Mouse (Mus musculus): ENCODE measurements around the gene Rpa1. TPM values are rescaled to one million over a fixed set of nuclear protein-coding genes. Genes with fewer than 3 reads are reported as not detected.

Rpa1 gene
- polyA plus RNA-seq, 1 experiment from 2014 or later: 44.7 TPM

DNA sequence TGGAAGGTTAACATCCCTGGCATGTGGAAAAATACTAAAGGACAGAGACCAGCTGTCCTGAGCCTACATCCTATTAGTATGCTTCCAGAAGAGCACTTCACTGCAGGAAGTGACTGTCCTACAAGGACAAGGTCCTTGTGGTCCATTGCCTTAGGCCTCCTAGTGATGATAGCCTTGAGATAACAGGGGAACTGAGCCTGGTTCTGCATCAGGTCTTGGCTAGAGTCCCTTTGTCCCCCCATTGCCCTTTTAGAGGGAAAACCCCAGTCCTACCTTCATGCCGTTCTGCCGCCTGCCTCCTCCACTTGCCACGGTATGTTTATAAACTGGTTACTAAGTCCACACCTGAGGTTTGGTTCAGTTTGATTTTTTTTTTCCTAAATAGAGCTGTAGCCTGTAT is 85.9 kb downstream of the Rpa1 start:
- WGBS: 82% methylated on average over 3 of the region's 3 CpGs
- H3K4me1 ChIP-seq (ENCODE audit: insufficient read depth, low read depth, low read length): no peaks in the 10 kb centered on the region

DNA sequence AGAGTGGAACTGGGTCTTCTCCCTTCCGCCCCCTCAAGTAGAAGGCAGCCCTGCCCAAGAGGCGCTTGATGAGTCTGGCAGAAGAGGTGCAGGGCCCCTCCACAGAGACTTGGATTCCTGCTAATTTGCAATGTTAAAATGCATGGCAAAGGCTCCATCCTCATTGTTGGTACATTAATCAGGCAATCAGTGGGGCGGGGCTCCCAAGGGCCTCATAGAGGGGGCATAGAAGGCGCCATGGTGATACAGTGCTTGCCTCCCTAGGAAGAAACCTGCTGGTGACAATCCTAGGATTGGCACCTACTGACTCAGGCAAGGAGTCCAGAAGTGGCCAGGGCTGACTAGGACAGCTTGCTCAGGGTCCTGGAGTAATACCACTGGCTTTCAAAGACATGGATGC is 86.4 kb downstream of the Rpa1 start:
- DNase-seq (ENCODE audit: low spot score) (no peak), ATAC-seq (no peak)
- Histone ChIP-seq H3K9ac (replicated peaks; ENCODE audit: low read depth) (no peak overlapping the region), H3K9me3 (ENCODE audit: low read length) (no peaks in the 10 kb centered on the region), H3K27ac (ENCODE audit: low read length) (no peak overlapping the region), H3K4me2 (replicated peaks; ENCODE audit: low read depth, low read length) (no peak overlapping the region), H3K4me1 (ENCODE audit: insufficient read depth, low read depth, low read length) (no peaks in the 10 kb centered on the region), H3K4me3 (ENCODE audit: low read depth, low read length) (no peak overlapping the region), H3K27me3 (replicated peaks; ENCODE audit: insufficient read depth, low read length) (no peaks in the 10 kb centered on the region), H3K36me3 (ENCODE audit: insufficient read depth, low read length) (no peaks in the 10 kb centered on the region)
- TF ChIP-seq EP300 (IDR thresholded peaks at IDR 0.05): no peak
- no peak for TF ChIP-seq CTCF (IDR thresholded peaks at IDR 0.05)
- 87% methylated on average over 4 of the region's 4 CpGs for WGBS

More for the DNA sequence above, 85.9 kb downstream of the Rpa1 start:
- Histone ChIP-seq H3K4me2 (replicated peaks; ENCODE audit: low read depth, low read length) (no peak overlapping the region), H3K4me3 (ENCODE audit: low read depth, low read length) (no peak overlapping the region), H3K9ac (replicated peaks; ENCODE audit: low read depth) (no peak overlapping the region), H3K27ac (ENCODE audit: low read length) (no peak overlapping the region), H3K27me3 (replicated peaks; ENCODE audit: insufficient read depth, low read length) (no peaks in the 10 kb centered on the region), H3K36me3 (ENCODE audit: insufficient read depth, low read length) (no peaks in the 10 kb centered on the region), H3K9me3 (ENCODE audit: low read length) (no peaks in the 10 kb centered on the region)
- no peak for TF ChIP-seq EP300 (IDR thresholded peaks at IDR 0.05)
- no peak for TF ChIP-seq CTCF (IDR thresholded peaks at IDR 0.05)
- DNase-seq (ENCODE audit: low spot score): no peak
- ATAC-seq: no peak

DNA sequence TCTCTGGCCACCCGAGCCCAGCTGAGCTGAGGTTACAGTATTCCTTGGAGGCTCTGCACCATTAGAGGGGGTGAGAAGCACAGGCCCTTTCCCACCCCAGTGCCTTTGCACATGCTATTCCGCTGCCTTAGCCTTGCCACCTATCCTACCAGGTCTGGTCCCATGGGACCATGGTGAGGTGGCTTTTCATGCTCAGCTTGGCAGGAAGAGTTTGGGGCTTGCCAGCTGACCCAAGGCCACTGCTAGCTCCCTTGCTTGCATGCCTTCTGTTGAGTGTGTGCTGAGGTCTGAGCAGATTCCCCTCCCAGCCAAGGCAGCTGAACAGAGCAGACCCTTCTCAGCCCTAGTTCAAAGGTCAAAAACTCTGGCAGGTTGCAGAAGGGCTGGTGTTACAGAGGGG is 87.1 kb downstream of the Rpa1 start:
- Histone ChIP-seq H3K4me1 (ENCODE audit: insufficient read depth, low read depth, low read length) (no peaks in the 10 kb centered on the region), H3K36me3 (ENCODE audit: insufficient read depth, low read length) (no peaks in the 10 kb centered on the region), H3K27me3 (replicated peaks; ENCODE audit: insufficient read depth, low read length) (no peaks in the 10 kb centered on the region), H3K9me3 (ENCODE audit: low read length) (no peaks in the 10 kb centered on the region), H3K27ac (ENCODE audit: low read length) (no peak overlapping the region), H3K4me2 (replicated peaks; ENCODE audit: low read depth, low read length) (no peak overlapping the region), H3K9ac (replicated peaks; ENCODE audit: low read depth) (no peak overlapping the region), H3K4me3 (ENCODE audit: low read depth, low read length) (no peak overlapping the region)
- DNase-seq (ENCODE audit: low spot score): no peak
- TF ChIP-seq CTCF (IDR thresholded peaks at IDR 0.05) (no peak), EP300 (IDR thresholded peaks at IDR 0.05) (no peak)
- 88% methylated on average over 2 of the region's 2 CpGs for WGBS
- no peak for ATAC-seq

GRCm38 (mm10) chr11:75259996-75260561 is 88.0 kb downstream of the Rpa1 start:
- 57% methylated on average over 10 of the region's 10 CpGs for WGBS
- H3K4me1 ChIP-seq (ENCODE audit: insufficient read depth, low read depth, low read length): peaks cover under 1% of the 10 kb centered on the region; the same call in 1 of the 2 replicates
- no peaks in the 10 kb centered on the region for H3K27me3 ChIP-seq (replicated peaks; ENCODE audit: insufficient read depth, low read length)
- ATAC-seq: peak; percentile 20; the same call in 1 of the 2 replicates
- TF ChIP-seq EP300 (IDR thresholded peaks at IDR 0.05) (no peak), CTCF (IDR thresholded peaks at IDR 0.05) (no peak)
- no peak overlapping the region for H3K27ac ChIP-seq (ENCODE audit: low read length)
- no peak for DNase-seq (ENCODE audit: low spot score)
- H3K36me3 ChIP-seq (ENCODE audit: insufficient read depth, low read length): no peaks in the 10 kb centered on the region
- no peak overlapping the region for H3K9ac ChIP-seq (replicated peaks; ENCODE audit: low read depth)
- no peaks in the 10 kb centered on the region for H3K9me3 ChIP-seq (ENCODE audit: low read length)
- no peak overlapping the region for H3K4me2 ChIP-seq (replicated peaks; ENCODE audit: low read depth, low read length)
- no peak overlapping the region for H3K4me3 ChIP-seq (ENCODE audit: low read depth, low read length)

GRCm38 (mm10) chr11:75259416-75259815 is 88.7 kb downstream of the Rpa1 start:
- peaks cover 5% of the 10 kb centered on the region; the same call in 1 of the 2 replicates for H3K4me1 ChIP-seq (ENCODE audit: insufficient read depth, low read depth, low read length)
- H3K27me3 ChIP-seq (replicated peaks; ENCODE audit: insufficient read depth, low read length): no peaks in the 10 kb centered on the region
- TF ChIP-seq EP300 (IDR thresholded peaks at IDR 0.05): no peak
- TF ChIP-seq CTCF (IDR thresholded peaks at IDR 0.05): no peak
- no peaks in the 10 kb centered on the region for H3K36me3 ChIP-seq (ENCODE audit: insufficient read depth, low read length)
- no peak overlapping the region for H3K27ac ChIP-seq (ENCODE audit: low read length)
- WGBS: 56% methylated on average over 6 of the region's 6 CpGs
- no peak overlapping the region for H3K4me2 ChIP-seq (replicated peaks; ENCODE audit: low read depth, low read length)
- no peaks in the 10 kb centered on the region for H3K9me3 ChIP-seq (ENCODE audit: low read length)
- ATAC-seq: no peak
- H3K4me3 ChIP-seq (ENCODE audit: low read depth, low read length): no peak overlapping the region
- H3K9ac ChIP-seq (replicated peaks; ENCODE audit: low read depth): no peak overlapping the region
- no peak for DNase-seq (ENCODE audit: low spot score)

- Histone ChIP-seq H3K36me3 (ENCODE audit: insufficient read depth, low read length) (no peaks in the 10 kb centered on the region), H3K4me3 (ENCODE audit: low read depth, low read length) (no peak overlapping the region), H3K27me3 (replicated peaks; ENCODE audit: insufficient read depth, low read length) (no peaks in the 10 kb centered on the region), H3K4me1 (ENCODE audit: insufficient read depth, low read depth, low read length) (peaks cover 5% of the 10 kb centered on the region; the same call in 1 of the 2 replicates), H3K27ac (ENCODE audit: low read length) (no peak overlapping the region), H3K9me3 (ENCODE audit: low read length) (no peaks in the 10 kb centered on the region), H3K9ac (replicated peaks; ENCODE audit: low read depth) (no peak overlapping the region), H3K4me2 (replicated peaks; ENCODE audit: low read depth, low read length) (no peak overlapping the region)
- no peak for DNase-seq (ENCODE audit: low spot score)
- TF ChIP-seq EP300 (IDR thresholded peaks at IDR 0.05) (no peak), CTCF (IDR thresholded peaks at IDR 0.05) (no peak)
- ATAC-seq: no peak
- WGBS: 80% methylated on average over 4 of the region's 4 CpGs
Measured at GRCm38 (mm10) chr11:75257056-75257648, 91.0 kb downstream of the Rpa1 start.
